Mouse (Mus musculus) midbrain, embryonic 12.5 days (tissue): ENCODE measurements around the gene Sgms1. TPM values are rescaled to one million over a fixed set of nuclear protein-coding genes. Genes with fewer than 3 reads are reported as not detected.

Source experiments
- ATAC-seq: fragments of 200-750 bp; cut with Nextera tagmentation; 2 replicates; pipeline ENCODE4 v1.8.0; 2017; ENCODE audit warnings: low read depth, moderate TSS enrichment, moderate library complexity; ENCODE audit not compliant: low FRiP score
- H3K27ac ChIP-seq: fragments of 300-500 bp; sonication (generic); replicated peaks from 2 replicates; pipeline ENCODE4 v1.5.1; 2016; ENCODE audit warnings: mild to moderate bottlenecking
- H3K27me3 ChIP-seq: fragments of 300-500 bp; sonication (generic); 2 replicates; pipeline ENCODE4 v1.6.1; 2016; ENCODE audit warnings: mild to moderate bottlenecking
- H3K36me3 ChIP-seq: fragments of 300-500 bp; sonication (generic); 2 replicates; pipeline ENCODE4 v1.6.1; 2016
- H3K4me1 ChIP-seq: fragments of 300-500 bp; sonication (generic); 2 replicates; pipeline ENCODE4 v1.6.1; 2016
- H3K4me2 ChIP-seq: fragments of 300-500 bp; sonication (generic); replicated peaks from 2 replicates; pipeline ENCODE4 v1.6.1; 2016; ENCODE audit warnings: mild to moderate bottlenecking, moderate library complexity
- H3K4me3 ChIP-seq: fragments of 300-500 bp; sonication (generic); 2 replicates; pipeline ENCODE4 v1.5.1; 2016; ENCODE audit warnings: mild to moderate bottlenecking
- H3K9ac ChIP-seq: fragments of 300-500 bp; sonication (generic); replicated peaks from 2 replicates; pipeline ENCODE4 v1.6.1; 2016; ENCODE audit warnings: mild to moderate bottlenecking, moderate library complexity
- H3K9me3 ChIP-seq: fragments of 300-500 bp; sonication (generic); 2 replicates; pipeline ENCODE4 v1.6.1; 2016; ENCODE audit warnings: mild to moderate bottlenecking
- WGBS: fragments of 180-500 bp; shearing (Covaris S2); methylation state at CpG from one replicate; pipeline ENCODE4 v1.1.7; 2016; 5-methylcytosine and 5-hydroxymethylcytosine counted together
- polyA plus RNA-seq: library from polyadenylated mRNA; unstranded; fragments of >200 nt; fragmentation: Nextera tagmentation; extraction: Ambion mirVana; gene quantifications from 2 replicates; pipeline ENCODE4 v1.2.1, GENCODE M21; 2016

Sgms1 gene
- polyA plus RNA-seq, 1 experiment from 2014 or later, result 15.1 TPM

- Histone ChIP-seq H3K4me3 (no peak overlapping the region), H3K36me3 (no peaks in the 10 kb centered on the region), H3K4me1 (no peaks in the 10 kb centered on the region), H3K9ac (no peak overlapping the region), H3K27me3 (no peaks in the 10 kb centered on the region), H3K4me2 (no peak overlapping the region), H3K9me3 (no peaks in the 10 kb centered on the region), H3K27ac (no peak overlapping the region)
- no peak for ATAC-seq
- WGBS, result 70% methylated on average over 8 of the region's 8 CpGs
Observed at GRCm38 (mm10) chr19:32240417-32240990, 149.0 kb downstream of the Sgms1 start.

GRCm38 (mm10) chr19:32239925-32240324, 149.6 kb downstream of the Sgms1 start:
- WGBS, result 89% methylated on average over 4 of the region's 4 CpGs
- no peak for ATAC-seq
- H3K9ac ChIP-seq, result no peak overlapping the region
- H3K27me3 ChIP-seq, result no peaks in the 10 kb centered on the region
- no peak overlapping the region for H3K4me3 ChIP-seq
- H3K9me3 ChIP-seq, result no peaks in the 10 kb centered on the region
- H3K36me3 ChIP-seq, result no peaks in the 10 kb centered on the region
- no peak overlapping the region for H3K4me2 ChIP-seq
- H3K4me1 ChIP-seq, result no peaks in the 10 kb centered on the region
- no peak overlapping the region for H3K27ac ChIP-seq

GRCm38 (mm10) chr19:32239459-32239792, 150.1 kb downstream of the Sgms1 start:
- no peak overlapping the region for H3K4me2 ChIP-seq
- no peaks in the 10 kb centered on the region for H3K27me3 ChIP-seq
- H3K9ac ChIP-seq, result no peak overlapping the region
- H3K4me1 ChIP-seq, result no peaks in the 10 kb centered on the region
- ATAC-seq, result no peak
- 95% methylated on average over 5 of the region's 6 CpGs for WGBS
- no peaks in the 10 kb centered on the region for H3K36me3 ChIP-seq
- no peaks in the 10 kb centered on the region for H3K9me3 ChIP-seq
- H3K4me3 ChIP-seq, result no peak overlapping the region
- no peak overlapping the region for H3K27ac ChIP-seq

- Histone ChIP-seq H3K36me3 (no peaks in the 10 kb centered on the region), H3K4me2 (no peak overlapping the region), H3K27ac (no peak overlapping the region), H3K4me3 (no peak overlapping the region), H3K9me3 (no peaks in the 10 kb centered on the region), H3K9ac (no peak overlapping the region), H3K27me3 (no peaks in the 10 kb centered on the region), H3K4me1 (no peaks in the 10 kb centered on the region)
- no peak for ATAC-seq
- WGBS, result 85% methylated on average over 11 of the region's 11 CpGs
Observed at GRCm38 (mm10) chr19:32238722-32239458, 150.6 kb downstream of the Sgms1 start.

GRCm38 (mm10) chr19:32237685-32238084, 151.8 kb downstream of the Sgms1 start:
- Histone ChIP-seq H3K36me3 (no peaks in the 10 kb centered on the region), H3K4me3 (no peak overlapping the region), H3K27ac (no peak overlapping the region), H3K27me3 (no peaks in the 10 kb centered on the region), H3K9ac (no peak overlapping the region), H3K4me1 (no peaks in the 10 kb centered on the region), H3K9me3 (no peaks in the 10 kb centered on the region), H3K4me2 (no peak overlapping the region)
- 62% methylated on average over 5 of the region's 5 CpGs for WGBS
- ATAC-seq, result no peak

- WGBS, result 87% methylated on average over 3 of the region's 3 CpGs
- H3K4me1 ChIP-seq, result no peaks in the 10 kb centered on the region
- H3K4me3 ChIP-seq, result no peak overlapping the region
- no peak for ATAC-seq
- no peak overlapping the region for H3K27ac ChIP-seq
- no peak overlapping the region for H3K4me2 ChIP-seq
- H3K36me3 ChIP-seq, result no peaks in the 10 kb centered on the region
- H3K27me3 ChIP-seq, result no peaks in the 10 kb centered on the region
- H3K9me3 ChIP-seq, result no peaks in the 10 kb centered on the region
- H3K9ac ChIP-seq, result no peak overlapping the region
Observed at GRCm38 (mm10) chr19:32237173-32237583, 152.3 kb downstream of the Sgms1 start.

- WGBS, result 84% methylated on average over 6 of the region's 6 CpGs
- no peak overlapping the region for H3K9ac ChIP-seq
- no peaks in the 10 kb centered on the region for H3K9me3 ChIP-seq
- ATAC-seq, result no peak
- H3K27me3 ChIP-seq, result no peaks in the 10 kb centered on the region
- H3K27ac ChIP-seq, result no peak overlapping the region
- H3K4me1 ChIP-seq, result no peaks in the 10 kb centered on the region
- H3K4me3 ChIP-seq, result no peak overlapping the region
- no peak overlapping the region for H3K4me2 ChIP-seq
- no peaks in the 10 kb centered on the region for H3K36me3 ChIP-seq
Observed at GRCm38 (mm10) chr19:32234717-32235434, 154.6 kb downstream of the Sgms1 start.

GRCm38 (mm10) chr19:32231292-32231691, 158.2 kb downstream of the Sgms1 start:
- Histone ChIP-seq H3K4me2 (no peak overlapping the region), H3K27me3 (no peaks in the 10 kb centered on the region), H3K4me3 (no peak overlapping the region), H3K27ac (no peak overlapping the region), H3K9me3 (no peaks in the 10 kb centered on the region), H3K4me1 (no peaks in the 10 kb centered on the region), H3K9ac (no peak overlapping the region), H3K36me3 (no peaks in the 10 kb centered on the region)
- no peak for ATAC-seq
- WGBS, result 83% methylated on average over 10 of the region's 10 CpGs

- H3K27ac ChIP-seq, result no peak overlapping the region
- H3K9me3 ChIP-seq, result no peaks in the 10 kb centered on the region
- H3K27me3 ChIP-seq, result no peaks in the 10 kb centered on the region
- H3K36me3 ChIP-seq, result no peaks in the 10 kb centered on the region
- H3K4me2 ChIP-seq, result no peak overlapping the region
- 71% methylated on average over 5 of the region's 5 CpGs for WGBS
- no peak overlapping the region for H3K4me3 ChIP-seq
- H3K9ac ChIP-seq, result no peak overlapping the region
- no peaks in the 10 kb centered on the region for H3K4me1 ChIP-seq
- no peak for ATAC-seq
Observed at GRCm38 (mm10) chr19:32230798-32231197, 158.7 kb downstream of the Sgms1 start.

GRCm38 (mm10) chr19:32230301-32230700, 159.2 kb downstream of the Sgms1 start:
- no peak overlapping the region for H3K4me3 ChIP-seq

GRCm38 (mm10) chr19:32229776-32230175, 159.7 kb downstream of the Sgms1 start:
- Histone ChIP-seq H3K9me3 (no peaks in the 10 kb centered on the region), H3K9ac (no peak overlapping the region), H3K4me1 (no peaks in the 10 kb centered on the region), H3K27me3 (no peaks in the 10 kb centered on the region), H3K4me2 (no peak overlapping the region), H3K4me3 (no peak overlapping the region), H3K36me3 (no peaks in the 10 kb centered on the region), H3K27ac (no peak overlapping the region)
- WGBS, result 90% methylated on average over 5 of the region's 5 CpGs
- ATAC-seq, result no peak

More at GRCm38 (mm10) chr19:32230301-32230700, 159.2 kb downstream of the Sgms1 start:
- H3K27me3 ChIP-seq, result no peaks in the 10 kb centered on the region
- no peaks in the 10 kb centered on the region for H3K9me3 ChIP-seq
- H3K4me2 ChIP-seq, result no peak overlapping the region
- H3K9ac ChIP-seq, result no peak overlapping the region
- no peak overlapping the region for H3K27ac ChIP-seq
- ATAC-seq, result no peak
- H3K36me3 ChIP-seq, result no peaks in the 10 kb centered on the region
- no peaks in the 10 kb centered on the region for H3K4me1 ChIP-seq
- WGBS, result 85% methylated on average over 5 of the region's 5 CpGs

GRCm38 (mm10) chr19:32227175-32227574, 162.3 kb downstream of the Sgms1 start:
- whole genome bisulfite sequencing, result 93% methylated on average over 2 of the region's 2 CpGs
- H3K36me3 ChIP-seq, result no peaks in the 10 kb centered on the region
- no peak overlapping the region for H3K9ac ChIP-seq
- no peaks in the 10 kb centered on the region for H3K4me1 ChIP-seq
- no peak overlapping the region for H3K27ac ChIP-seq
- no peak for ATAC-seq
- H3K27me3 ChIP-seq, result no peaks in the 10 kb centered on the region
- H3K4me3 ChIP-seq, result no peak overlapping the region
- no peak overlapping the region for H3K4me2 ChIP-seq
- H3K9me3 ChIP-seq, result no peaks in the 10 kb centered on the region
